9 mouse cellular contexts compared by ENCODE assay signal in genomic region chr8:122522796-122523651, GRCm38 (mm10). TPM values are rescaled to one million over a fixed set of nuclear protein-coding genes. Genes with fewer than 3 reads are reported as not detected.
DNase-seq lines count a peak whose midpoint lies in the region; ATAC-seq and TF ChIP-seq lines count a peak whose summit lies in the region.
"Had no signal": no experiment of that assay in that cellular context is flagged by ENCODE, and none has a peak within 500 bp of the region (broad histone marks: within the 10 kb centered on the region; RNA-seq: fewer than 3 reads in every experiment).

No protein-coding gene starts in this region.

- H3K27me3 ChIP-seq in limb, embryonic 11.5 days (ENCODE audit: control insufficient read depth, insufficient read depth, low read length), result no peaks in the 10 kb centered on the region

- peak; percentile 68 for DNase-seq in gastrocnemius, adult 2 months
- DNase-seq in gastrocnemius, adult 18-20 months (ENCODE audit: low spot score), result no peak
- peak; percentile 66 for DNase-seq in heart, postnatal 4 days
- DNase-seq in limb, embryonic 11.5 days (ENCODE audit: low spot score), result peak; percentile 44
- no peak for DNase-seq in right cerebral cortex, postnatal 10 days (ENCODE audit: low spot score in 2 of 2)
- DNase-seq in thymus, postnatal 36 days, result no peak

- intact Hi-C loops in gastrocnemius, adult 2 months (cut with DNase I), result no loop called here

- H3K36me3 ChIP-seq in limb, embryonic 11.5 days (ENCODE audit: control insufficient read depth, insufficient read depth, low read length), result peaks cover 1% of the 10 kb centered on the region; the same call in 1 of the 2 replicates

- peak overlapping the region; percentile 53 for H3K4me3 ChIP-seq in gastrocnemius, adult 2 months
- no peak overlapping the region for H3K4me3 ChIP-seq in embryonic fibroblast, embryonic 13.5 days (ENCODE audit: insufficient read depth, low read length)
- no peak overlapping the region for H3K4me3 ChIP-seq in limb, embryonic 11.5 days (ENCODE audit: low read depth, low read length)

- H3K4me1 ChIP-seq in embryonic fibroblast, embryonic 13.5 days (ENCODE audit: control insufficient read depth, insufficient read depth, low read length), result peaks cover 33% of the 10 kb centered on the region
- peaks cover 28% of the 10 kb centered on the region for H3K4me1 ChIP-seq in limb, embryonic 11.5 days (ENCODE audit: control insufficient read depth, insufficient read depth, low read length)

- no peak for TF ChIP-seq CTCF in gastrocnemius, adult 2 months (IDR thresholded peaks at IDR 0.05)
- no peak for TF ChIP-seq CTCF in embryonic fibroblast, embryonic 13.5 days (IDR thresholded peaks at IDR 0.05; ENCODE audit: borderline replicate concordance, insufficient read depth, low read length)

- no peaks in the 10 kb centered on the region for H3K9me3 ChIP-seq in limb, embryonic 11.5 days (ENCODE audit: control insufficient read depth, low read length)
- H3K9me3 ChIP-seq: G1E had no signal

- no peak for ATAC-seq in limb, embryonic 11.5 days (ENCODE audit: insufficient number of reproducible peaks, low FRiP score, low TSS enrichment, low read depth)
- 0 out of 2 replicates have a peak, but pooled peaks have one; percentile 9 for ATAC-seq in megakaryocyte-erythroid progenitor cell, adult 5-6 weeks (replicated peaks; ENCODE audit: low FRiP score, low TSS enrichment, poor library complexity, severe bottlenecking)

- WGBS in limb, embryonic 11.5 days, result 40% methylated on average over 14 of the region's 14 CpGs

- peak overlapping the region; percentile 83 for H3K27ac ChIP-seq in gastrocnemius, adult 2 months
- peak overlapping the region; percentile 90 for H3K27ac ChIP-seq in embryonic fibroblast, embryonic 13.5 days (ENCODE audit: insufficient read depth, low read length)
- H3K27ac ChIP-seq in limb, embryonic 11.5 days (replicated peaks; ENCODE audit: low read depth, low read length), result peak overlapping the region; percentile 73; the same call in 1 of the 2 replicates

- TF ChIP-seq POLR2A in embryonic fibroblast, embryonic 13.5 days (IDR thresholded peaks at IDR 0.05; ENCODE audit: low read depth, low read length), result peak; percentile 45

- peak overlapping the region; percentile 12; the same call in 1 of the 2 replicates for H3K9ac ChIP-seq in limb, embryonic 11.5 days (ENCODE audit: low read length)

- H3K4me2 ChIP-seq in limb, embryonic 11.5 days (ENCODE audit: low read depth, severe bottlenecking), result peak overlapping the region; percentile 28

RNA-seq across cellular contexts. Expression of gene Piezo1, which starts 28.1 kb away (rescaled TPM):
- 10 to 100 TPM; 11.3 to 25.5 TPM for total RNA-seq in gastrocnemius, adult 2 months (2021)
- total RNA-seq in gastrocnemius, adult 18-20 months (2021), result 10 to 100 TPM; 11.5 to 13.2 TPM
- 146 and 158 TPM in 2 replicates for polyA plus RNA-seq in embryonic fibroblast, embryonic 13.5 days (2011; ENCODE audit: insufficient read length, low read depth, missing spikeins)
- 10 to 100 TPM; 53.7 to 55.4 TPM for total RNA-seq in heart, postnatal 4 days (2021)
- polyA plus RNA-seq in limb, embryonic 11.5 days (2014; fragmentation: Nextera tagmentation; extraction: Ambion mirVana), result 6.2 and 7.2 TPM in 2 replicates
- total RNA-seq in megakaryocyte-erythroid progenitor cell, adult 5-6 weeks (2014; fragmentation: Nextera tagmentation), result 84.0 and 93.5 TPM in 2 replicates
- 31.1 and 31.5 TPM in 2 replicates for total RNA-seq in megakaryocyte-erythroid progenitor cell, adult 5-6 weeks (2017)

RNA-seq across cellular contexts. Expression of gene Cdt1, which starts 44.8 kb away (rescaled TPM):
- total RNA-seq in gastrocnemius, adult 2 months (2021), result 1 to 10 TPM in 1 of 2 experiments, under 1 TPM in 1; 0.78 to 1.5 TPM
- under 1 TPM; 0.30 to 0.66 TPM for total RNA-seq in gastrocnemius, adult 18-20 months (2021)
- 11.8 and 15.9 TPM in 2 replicates for polyA plus RNA-seq in embryonic fibroblast, embryonic 13.5 days (2011; ENCODE audit: insufficient read length, low read depth, missing spikeins)
- 10 to 100 TPM; 36.5 to 38.2 TPM for total RNA-seq in heart, postnatal 4 days (2021)
- polyA plus RNA-seq in limb, embryonic 11.5 days (2014; fragmentation: Nextera tagmentation; extraction: Ambion mirVana), result 46.4 and 51.7 TPM in 2 replicates
- total RNA-seq in megakaryocyte-erythroid progenitor cell, adult 5-6 weeks (2014; fragmentation: Nextera tagmentation), result 133 and 150 TPM in 2 replicates
- total RNA-seq in megakaryocyte-erythroid progenitor cell, adult 5-6 weeks (2017), result 34.5 and 70.6 TPM in 2 replicates

RNA-seq across cellular contexts. Expression of gene Ctu2, which starts 47.1 kb away (rescaled TPM):
- 1 to 10 TPM; 6.9 to 7.4 TPM for total RNA-seq in gastrocnemius, adult 2 months (2021)
- 1 to 10 TPM; 6.3 to 7.6 TPM for total RNA-seq in gastrocnemius, adult 18-20 months (2021)
- polyA plus RNA-seq in embryonic fibroblast, embryonic 13.5 days (2011; ENCODE audit: insufficient read length, low read depth, missing spikeins), result 36.0 and 37.2 TPM in 2 replicates
- total RNA-seq in heart, postnatal 4 days (2021), result 10 to 100 TPM; 16.2 to 22.4 TPM
- 80.7 and 81.3 TPM in 2 replicates for polyA plus RNA-seq in limb, embryonic 11.5 days (2014; fragmentation: Nextera tagmentation; extraction: Ambion mirVana)
- 16.4 and 31.6 TPM in 2 replicates for total RNA-seq in megakaryocyte-erythroid progenitor cell, adult 5-6 weeks (2014; fragmentation: Nextera tagmentation)
- 14.8 and 15.7 TPM in 2 replicates for total RNA-seq in megakaryocyte-erythroid progenitor cell, adult 5-6 weeks (2017)

RNA-seq across cellular contexts. Expression of gene Rnf166, which starts 47.2 kb away (rescaled TPM):
- 10 to 100 TPM; 30.4 to 32.6 TPM for total RNA-seq in gastrocnemius, adult 2 months (2021)
- total RNA-seq in gastrocnemius, adult 18-20 months (2021), result 10 to 100 TPM; 35.0 to 37.7 TPM
- 38.9 and 39.0 TPM in 2 replicates for polyA plus RNA-seq in embryonic fibroblast, embryonic 13.5 days (2011; ENCODE audit: insufficient read length, low read depth, missing spikeins)
- 10 to 100 TPM; 24.3 to 27.4 TPM for total RNA-seq in heart, postnatal 4 days (2021)
- polyA plus RNA-seq in limb, embryonic 11.5 days (2014; fragmentation: Nextera tagmentation; extraction: Ambion mirVana), result 35.3 and 36.8 TPM in 2 replicates
- total RNA-seq in megakaryocyte-erythroid progenitor cell, adult 5-6 weeks (2014; fragmentation: Nextera tagmentation), result 33.2 and 37.2 TPM in 2 replicates
- 23.7 and 40.2 TPM in 2 replicates for total RNA-seq in megakaryocyte-erythroid progenitor cell, adult 5-6 weeks (2017)

RNA-seq across cellular contexts. Expression of gene Aprt, which starts 53.7 kb away (rescaled TPM):
- total RNA-seq in gastrocnemius, adult 2 months (2021), result 10 to 100 TPM; 40.5 to 44.8 TPM
- total RNA-seq in gastrocnemius, adult 18-20 months (2021), result 10 to 100 TPM; 39.6 to 40.1 TPM
- 140 and 214 TPM in 2 replicates for polyA plus RNA-seq in embryonic fibroblast, embryonic 13.5 days (2011; ENCODE audit: insufficient read length, low read depth, missing spikeins)
- 10 to 100 TPM; 58.5 to 58.8 TPM for total RNA-seq in heart, postnatal 4 days (2021)
- 271 and 284 TPM in 2 replicates for polyA plus RNA-seq in limb, embryonic 11.5 days (2014; fragmentation: Nextera tagmentation; extraction: Ambion mirVana)
- total RNA-seq in megakaryocyte-erythroid progenitor cell, adult 5-6 weeks (2014; fragmentation: Nextera tagmentation), result 228 and 254 TPM in 2 replicates
- total RNA-seq in megakaryocyte-erythroid progenitor cell, adult 5-6 weeks (2017), result 55.1 and 106 TPM in 2 replicates

Comparison
In these comparisons a context has a peak if more than half of its experiments do, and no peak if none do; other contexts are left out.
1. DNase-seq: peak in gastrocnemius, adult 2 months (single experiment), heart, postnatal 4 days (single experiment) and limb, embryonic 11.5 days (single experiment); none in gastrocnemius, adult 18-20 months (single experiment), right cerebral cortex, postnatal 10 days (0 of 2) and thymus, postnatal 36 days (0 of 2).
2. RNA of gene Cdt1, which starts 44.8 kb away (total RNA-seq): 34.5 to 150 TPM in megakaryocyte-erythroid progenitor cell, adult 5-6 weeks and 36.5 to 38.2 TPM in heart, postnatal 4 days; 0.78 to 1.5 TPM in gastrocnemius, adult 2 months and 0.30 to 0.66 TPM in gastrocnemius, adult 18-20 months; every median in the first group is over 10 times any median in the second.
3. Peak in every context shown above with its lines, with median percentiles within 50 percentile points of each other: H3K27ac ChIP-seq.